Mouse (Mus musculus) heart, embryonic 16.5 days (tissue): ENCODE results near the gene Cntln. TPM values are rescaled to one million over a fixed set of nuclear protein-coding genes. Genes with fewer than 3 reads are reported as not detected.

Experiments used
- ATAC-seq: fragments of 200-750 bp; cut with Nextera tagmentation; replicated peaks from 2 replicates; pipeline ENCODE4 v1.8.0; 2017; ENCODE audit warnings: moderate number of reproducible peaks; ENCODE audit not compliant: insufficient read depth, low FRiP score; ENCODE audit errors: extremely low read depth
- H3K27ac ChIP-seq: fragments of 300-500 bp; sonication (generic); 2 replicates; pipeline ENCODE4 v1.5.1; 2014; ENCODE audit warnings: mild to moderate bottlenecking, low read length, control low read depth, moderate library complexity
- H3K27me3 ChIP-seq: fragments of 300-500 bp; sonication (generic); 2 replicates; pipeline ENCODE4 v1.6.1; 2014; ENCODE audit warnings: low read length, mixed read lengths; ENCODE audit not compliant: control insufficient read depth, insufficient read depth
- H3K36me3 ChIP-seq: fragments of 300-500 bp; sonication (generic); 2 replicates; pipeline ENCODE4 v1.6.1; 2014; ENCODE audit not compliant: control insufficient read depth, insufficient read depth
- H3K4me1 ChIP-seq: fragments of 300-500 bp; sonication (generic); 2 replicates; pipeline ENCODE4 v1.6.1; 2014; ENCODE audit warnings: low read length, mixed read lengths; ENCODE audit not compliant: control insufficient read depth, insufficient read depth
- H3K4me2 ChIP-seq: fragments of 300-500 bp; sonication (generic); 2 replicates; pipeline ENCODE4 v1.6.1; 2014; ENCODE audit warnings: low read depth, mild to moderate bottlenecking, control low read depth, low read length
- H3K4me3 ChIP-seq: fragments of 300-500 bp; sonication (generic); 2 replicates; pipeline ENCODE4 v1.5.1; 2014; ENCODE audit warnings: mild to moderate bottlenecking, control low read depth, low read length
- H3K9ac ChIP-seq: fragments of 300-500 bp; sonication (generic); 2 replicates; pipeline ENCODE4 v1.6.1; 2014; ENCODE audit warnings: low read length, control low read depth
- H3K9me3 ChIP-seq: fragments of 300-500 bp; sonication (generic); replicated peaks from 2 replicates; pipeline ENCODE4 v1.6.1; 2016; ENCODE audit warnings: low read length; ENCODE audit not compliant: control insufficient read depth
- WGBS: fragments of 180-500 bp; shearing (Covaris S2); extraction: QIAGEN DNeasy Blood & Tissue Kit; methylation state at CpG from one replicate; pipeline ENCODE4 v1.1.7; 2014; 5-methylcytosine and 5-hydroxymethylcytosine counted together
- polyA plus RNA-seq: library from polyadenylated mRNA; unstranded; fragments of >200 nt; fragmentation: Nextera tagmentation; extraction: Ambion mirVana; gene quantifications from 2 replicates; pipeline ENCODE4 v1.2.1, GENCODE M21; 2015

Gene Cntln
- polyA plus RNA-seq, 1 experiment from 2014 or later = 5.4 TPM

GRCm38 (mm10) chr4:85163313-85163615 is 279.2 kb downstream of the Cntln start:
- no peak for ATAC-seq
- no peak overlapping the region for H3K27ac ChIP-seq
- H3K27me3 ChIP-seq = no peaks in the 10 kb centered on the region
- H3K9ac ChIP-seq = no peak overlapping the region
- no peak overlapping the region for H3K4me3 ChIP-seq
- no peaks in the 10 kb centered on the region for H3K4me1 ChIP-seq
- no peaks in the 10 kb centered on the region for H3K36me3 ChIP-seq
- 80% methylated on average over 2 of the region's 2 CpGs for WGBS
- H3K4me2 ChIP-seq = no peak overlapping the region
- no peaks in the 10 kb centered on the region for H3K9me3 ChIP-seq

GRCm38 (mm10) chr4:85168001-85168400 is 283.9 kb downstream of the Cntln start:
- 85% methylated on average over 12 of the region's 12 CpGs for WGBS
- ATAC-seq = no peak
- no peaks in the 10 kb centered on the region for H3K4me1 ChIP-seq
- H3K27ac ChIP-seq = no peak overlapping the region
- H3K9me3 ChIP-seq = no peaks in the 10 kb centered on the region
- no peak overlapping the region for H3K9ac ChIP-seq
- no peak overlapping the region for H3K4me3 ChIP-seq
- H3K27me3 ChIP-seq = no peaks in the 10 kb centered on the region
- H3K4me2 ChIP-seq = no peak overlapping the region
- no peaks in the 10 kb centered on the region for H3K36me3 ChIP-seq

- Histone ChIP-seq H3K9ac (no peak overlapping the region), H3K36me3 (no peaks in the 10 kb centered on the region), H3K4me3 (no peak overlapping the region), H3K4me2 (no peak overlapping the region), H3K4me1 (no peaks in the 10 kb centered on the region), H3K9me3 (no peaks in the 10 kb centered on the region), H3K27ac (no peak overlapping the region), H3K27me3 (no peaks in the 10 kb centered on the region)
- 83% methylated on average over 4 of the region's 4 CpGs for whole genome bisulfite sequencing
- no peak for ATAC-seq
Measured at GRCm38 (mm10) chr4:85175466-85175865, 291.4 kb downstream of the Cntln start.

GRCm38 (mm10) chr4:85178394-85179051 is 294.4 kb downstream of the Cntln start:
- Histone ChIP-seq H3K9me3 (no peaks in the 10 kb centered on the region), H3K4me1 (no peaks in the 10 kb centered on the region), H3K4me2 (no peak overlapping the region), H3K27me3 (no peaks in the 10 kb centered on the region), H3K27ac (no peak overlapping the region), H3K36me3 (no peaks in the 10 kb centered on the region), H3K4me3 (no peak overlapping the region), H3K9ac (no peak overlapping the region)
- ATAC-seq = no peak
- 86% methylated on average over 9 of the region's 9 CpGs for WGBS

Other genes starting within 250 kb of the Cntln start
- gene Bnc2, start 209.0 kb upstream of the Cntln start, polyA plus RNA-seq = 0.92 and 1.1 TPM in 2 replicates